Mouse (Mus musculus) mesoderm, embryonic 11.5 days (tissue): Measurements from ENCODE around the gene Lyz1.
"Not testable (repeated sequence)": the region's sequence is repeated elsewhere in the genome, so short reads cannot be mapped to it uniquely, and the experiment has no call there.

Experiments
- DNase-seq: peaks from one replicate; pipeline ENCODE4 v3.0.0-alpha.2; 2012; ENCODE audit warnings: low read depth, low spot score

Lyz1 gene

GRCm38 (mm10) chr10:117292671-117293070, at the start of gene Lyz1:
Gene Lyz1, minus strand, starts transcription at chr10:117292868.
- DNase-seq: no peak

- DNase-seq: no peak
Observed at GRCm38 (mm10) chr10:117342406-117342805, 49.7 kb upstream of the Lyz1 start.

- no peak for DNase-seq
Observed at GRCm38 (mm10) chr10:117341029-117341428, 48.4 kb upstream of the Lyz1 start.

GRCm38 (mm10) chr10:117339241-117339640, 46.6 kb upstream of the Lyz1 start:
- no peak for DNase-seq

GRCm38 (mm10) chr10:117337946-117338345, 45.3 kb upstream of the Lyz1 start:
- DNase-seq: no peak

- DNase-seq: no peak
Observed at GRCm38 (mm10) chr10:117335649-117336048, 43.0 kb upstream of the Lyz1 start.

- no peak for DNase-seq
Observed at GRCm38 (mm10) chr10:117330521-117330920, 37.9 kb upstream of the Lyz1 start.

GRCm38 (mm10) chr10:117323782-117324181, 31.1 kb upstream of the Lyz1 start:
- no peak for DNase-seq

GRCm38 (mm10) chr10:117322630-117323029, 30.0 kb upstream of the Lyz1 start:
- no peak for DNase-seq

GRCm38 (mm10) chr10:117320571-117320981, 27.9 kb upstream of the Lyz1 start:
- no peak for DNase-seq

- DNase-seq: no peak
Observed at GRCm38 (mm10) chr10:117316391-117316790, 23.7 kb upstream of the Lyz1 start.

GRCm38 (mm10) chr10:117313133-117313532, 20.5 kb upstream of the Lyz1 start:
- no peak for DNase-seq

- DNase-seq: no peak
Observed at GRCm38 (mm10) chr10:117312168-117312567, 19.5 kb upstream of the Lyz1 start.

GRCm38 (mm10) chr10:117304371-117304770, 11.7 kb upstream of the Lyz1 start:
- no peak for DNase-seq

GRCm38 (mm10) chr10:117301688-117302087, 9.0 kb upstream of the Lyz1 start:
- DNase-seq: no peak

- no peak for DNase-seq
Observed at GRCm38 (mm10) chr10:117299901-117300520, 7.3 kb upstream of the Lyz1 start.

- DNase-seq: no peak
Observed at GRCm38 (mm10) chr10:117299106-117299505, 6.4 kb upstream of the Lyz1 start.

- no peak for DNase-seq
Observed at GRCm38 (mm10) chr10:117298336-117298735, 5.7 kb upstream of the Lyz1 start.

- not testable (repeated sequence) for DNase-seq
Observed at GRCm38 (mm10) chr10:117290936-117291335, 1.7 kb downstream of the Lyz1 start.

- no peak for DNase-seq
Observed at GRCm38 (mm10) chr10:117290046-117290870, 2.4 kb downstream of the Lyz1 start.

- not testable (repeated sequence) for DNase-seq
Observed at GRCm38 (mm10) chr10:117289034-117289505, 3.6 kb downstream of the Lyz1 start.

GRCm38 (mm10) chr10:117288197-117289033, 4.3 kb downstream of the Lyz1 start:
- no peak for DNase-seq
